Mouse (Mus musculus): Measurements from ENCODE around the gene Igf1r. TPM values are rescaled to one million over a fixed set of nuclear protein-coding genes. Genes with fewer than 3 reads are reported as not detected.

Igf1r gene
- polyA plus RNA-seq, 1 experiment from 2014 or later, result 19.7 TPM

- H3K4me1 ChIP-seq (ENCODE audit: insufficient read depth), result no peaks in the 10 kb centered on the region
- no peak overlapping the region for H3K9ac ChIP-seq
- no peaks in the 10 kb centered on the region for H3K27me3 ChIP-seq (ENCODE audit: insufficient read depth, low read length)
- H3K27ac ChIP-seq (ENCODE audit: low read depth), result no peak overlapping the region
- peaks cover 91% of the 10 kb centered on the region for H3K36me3 ChIP-seq (ENCODE audit: insufficient read depth)
- no peak overlapping the region for H3K4me3 ChIP-seq (ENCODE audit: low read depth, low read length)
- H3K9me3 ChIP-seq (ENCODE audit: low read depth, low read length), result no peaks in the 10 kb centered on the region
- no peak for TF ChIP-seq CTCF (IDR thresholded peaks at IDR 0.05; ENCODE audit: low read depth)
- WGBS, result 49% methylated on average over 4 of the region's 4 CpGs
- DNase-seq (peak; percentile 66), ATAC-seq (ENCODE audit: insufficient read depth) (no peak)
- no peak overlapping the region for H3K4me2 ChIP-seq
These were observed 257.8 kb downstream of the Igf1r start for GRCm38 (mm10) chr7:68210417-68210816.

DNA sequence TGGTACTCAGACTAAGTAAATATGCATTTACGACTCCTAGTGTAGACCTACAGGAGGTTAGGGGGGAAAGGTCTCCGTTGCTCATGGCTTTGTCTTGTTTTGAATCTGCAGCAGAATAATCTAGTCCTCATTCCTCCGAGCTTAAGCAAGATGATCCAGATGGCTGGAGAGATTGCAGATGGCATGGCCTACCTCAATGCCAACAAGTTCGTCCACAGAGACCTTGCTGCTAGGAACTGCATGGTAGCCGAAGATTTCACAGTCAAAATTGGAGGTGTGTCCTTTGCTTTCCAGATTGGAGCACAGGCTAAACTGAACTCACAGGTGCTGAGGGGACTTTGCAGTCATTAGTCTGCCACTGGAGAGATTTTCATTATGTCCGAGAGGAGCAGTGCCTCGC lies 259.3 kb downstream of the Igf1r start:
- WGBS, result 81% methylated on average over 7 of the region's 7 CpGs
- no peaks in the 10 kb centered on the region for H3K4me1 ChIP-seq (ENCODE audit: insufficient read depth)
- no peak overlapping the region for H3K4me2 ChIP-seq
- H3K27me3 ChIP-seq (ENCODE audit: insufficient read depth, low read length), result no peaks in the 10 kb centered on the region
- H3K4me3 ChIP-seq (ENCODE audit: low read depth, low read length), result no peak overlapping the region
- ATAC-seq (ENCODE audit: insufficient read depth) (no peak), DNase-seq (no peak)
- TF ChIP-seq CTCF (IDR thresholded peaks at IDR 0.05; ENCODE audit: low read depth), result no peak
- H3K27ac ChIP-seq (ENCODE audit: low read depth), result no peak overlapping the region
- no peak overlapping the region for H3K9ac ChIP-seq
- peaks cover 91% of the 10 kb centered on the region for H3K36me3 ChIP-seq (ENCODE audit: insufficient read depth)
- H3K9me3 ChIP-seq (ENCODE audit: low read depth, low read length), result no peaks in the 10 kb centered on the region

GRCm38 (mm10) chr7:68213842-68214241 lies 261.2 kb downstream of the Igf1r start:
- TF ChIP-seq CTCF (IDR thresholded peaks at IDR 0.05; ENCODE audit: low read depth), result no peak
- no peak for DNase-seq
- Histone ChIP-seq H3K4me2 (no peak overlapping the region), H3K36me3 (ENCODE audit: insufficient read depth) (peaks cover 91% of the 10 kb centered on the region), H3K4me1 (ENCODE audit: insufficient read depth) (no peaks in the 10 kb centered on the region), H3K27me3 (ENCODE audit: insufficient read depth, low read length) (no peaks in the 10 kb centered on the region), H3K9me3 (ENCODE audit: low read depth, low read length) (no peaks in the 10 kb centered on the region), H3K27ac (ENCODE audit: low read depth) (no peak overlapping the region), H3K9ac (no peak overlapping the region), H3K4me3 (ENCODE audit: low read depth, low read length) (no peak overlapping the region)
- ATAC-seq (ENCODE audit: insufficient read depth), result no peak
- 83% methylated on average over 5 of the region's 5 CpGs for WGBS

- Histone ChIP-seq H3K27ac (ENCODE audit: low read depth) (no peak overlapping the region), H3K27me3 (ENCODE audit: insufficient read depth, low read length) (no peaks in the 10 kb centered on the region), H3K9me3 (ENCODE audit: low read depth, low read length) (no peaks in the 10 kb centered on the region), H3K4me3 (ENCODE audit: low read depth, low read length) (no peak overlapping the region), H3K36me3 (ENCODE audit: insufficient read depth) (peaks cover 89% of the 10 kb centered on the region), H3K4me1 (ENCODE audit: insufficient read depth) (no peaks in the 10 kb centered on the region), H3K4me2 (no peak overlapping the region), H3K9ac (no peak overlapping the region)
- no peak for TF ChIP-seq CTCF (IDR thresholded peaks at IDR 0.05; ENCODE audit: low read depth)
- ATAC-seq (ENCODE audit: insufficient read depth) (no peak), DNase-seq (peak; percentile 41)
- 76% methylated on average over 18 of the region's 18 CpGs for WGBS
These were observed 263.0 kb downstream of the Igf1r start for GRCm38 (mm10) chr7:68215522-68216070.

DNA sequence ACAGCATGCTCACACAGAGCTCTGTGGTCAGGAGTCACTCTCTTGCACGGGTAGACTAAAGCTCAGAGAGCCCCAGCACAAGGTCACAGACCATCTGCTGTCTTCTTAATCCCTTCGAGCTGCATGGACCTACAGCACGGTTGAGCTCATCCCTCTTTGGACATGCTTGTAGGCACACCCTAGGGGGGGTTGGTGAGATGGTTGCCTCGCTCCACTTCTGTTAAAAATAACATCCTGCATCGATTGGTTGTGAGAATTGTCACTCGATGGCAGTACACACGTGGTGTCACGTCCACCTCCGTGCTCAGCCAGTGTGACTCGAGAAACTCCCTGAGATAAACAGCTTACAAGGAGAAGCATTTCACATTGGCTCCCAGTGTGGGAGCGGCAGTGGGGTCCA lies 266.3 kb downstream of the Igf1r start:
- Histone ChIP-seq H3K27me3 (ENCODE audit: insufficient read depth, low read length) (no peaks in the 10 kb centered on the region), H3K4me2 (no peak overlapping the region), H3K36me3 (ENCODE audit: insufficient read depth) (peaks cover 83% of the 10 kb centered on the region), H3K9me3 (ENCODE audit: low read depth, low read length) (no peaks in the 10 kb centered on the region), H3K4me1 (ENCODE audit: insufficient read depth) (0 out of 2 replicates have a peak, but pooled peaks cover 3% of the 10 kb centered on the region), H3K9ac (no peak overlapping the region), H3K4me3 (ENCODE audit: low read depth, low read length) (no peak overlapping the region), H3K27ac (ENCODE audit: low read depth) (no peak overlapping the region)
- 87% methylated on average over 11 of the region's 11 CpGs for whole genome bisulfite sequencing
- DNase-seq (no peak), ATAC-seq (ENCODE audit: insufficient read depth) (no peak)
- TF ChIP-seq CTCF (IDR thresholded peaks at IDR 0.05; ENCODE audit: low read depth), result no peak

- Histone ChIP-seq H3K9me3 (ENCODE audit: low read depth, low read length) (no peaks in the 10 kb centered on the region), H3K27ac (ENCODE audit: low read depth) (no peak overlapping the region), H3K4me2 (no peak overlapping the region), H3K4me3 (ENCODE audit: low read depth, low read length) (no peak overlapping the region), H3K9ac (no peak overlapping the region), H3K27me3 (ENCODE audit: insufficient read depth, low read length) (no peaks in the 10 kb centered on the region), H3K36me3 (ENCODE audit: insufficient read depth) (peaks cover 81% of the 10 kb centered on the region), H3K4me1 (ENCODE audit: insufficient read depth) (0 out of 2 replicates have a peak, but pooled peaks cover 3% of the 10 kb centered on the region)
- 77% methylated on average over 9 of the region's 9 CpGs for WGBS
- DNase-seq, result no peak
- no peak for ATAC-seq (ENCODE audit: insufficient read depth)
- TF ChIP-seq CTCF (IDR thresholded peaks at IDR 0.05; ENCODE audit: low read depth), result no peak
These were observed 269.1 kb downstream of the Igf1r start for GRCm38 (mm10) chr7:68221677-68222230.

GRCm38 (mm10) chr7:68223356-68223808 lies 270.8 kb downstream of the Igf1r start:
- H3K36me3 ChIP-seq (ENCODE audit: insufficient read depth), result peaks cover 80% of the 10 kb centered on the region
- H3K4me1 ChIP-seq (ENCODE audit: insufficient read depth), result 0 out of 2 replicates have a peak, but pooled peaks cover 3% of the 10 kb centered on the region
- 48% methylated on average over 13 of the region's 13 CpGs for WGBS
- H3K9me3 ChIP-seq (ENCODE audit: low read depth, low read length), result no peaks in the 10 kb centered on the region
- no peak overlapping the region; the same call in 1 of the 2 replicates for H3K9ac ChIP-seq
- H3K27ac ChIP-seq (ENCODE audit: low read depth), result peak overlapping the region; percentile 70; the same call in 1 of the 2 replicates
- H3K27me3 ChIP-seq (ENCODE audit: insufficient read depth, low read length), result no peaks in the 10 kb centered on the region
- no peak overlapping the region for H3K4me3 ChIP-seq (ENCODE audit: low read depth, low read length)
- peak; percentile 62; the same call in 1 of the 2 replicates for ATAC-seq (ENCODE audit: insufficient read depth)
- no peak for TF ChIP-seq CTCF (IDR thresholded peaks at IDR 0.05; ENCODE audit: low read depth)
- peak; percentile 55 for DNase-seq
- no peak overlapping the region for H3K4me2 ChIP-seq
